Mouse (Mus musculus): ENCODE measurements around the gene Sim2. TPM values are rescaled to one million over a fixed set of nuclear protein-coding genes. Genes with fewer than 3 reads are reported as not detected.

The Sim2 gene
- total and polyA plus RNA-seq, 2 experiments from 2014 or later, result not detected

- no peak for ATAC-seq (ENCODE audit: insufficient read depth, low read depth)
Observed at GRCm38 (mm10) chr16:94094251-94095108, 9.7 kb downstream of the Sim2 start.

GRCm38 (mm10) chr16:94095109-94095822, 10.5 kb downstream of the Sim2 start:
- Histone ChIP-seq H3K4me2 (ENCODE audit: low read depth, low read length) (no peak overlapping the region), H3K9ac (replicated peaks; ENCODE audit: low read depth, low read length) (no peak overlapping the region), H3K9me3 (replicated peaks; ENCODE audit: control insufficient read depth, low read length) (no peaks in the 10 kb centered on the region), H3K36me3 (replicated peaks; ENCODE audit: control insufficient read depth, insufficient read depth, low read length) (no peaks in the 10 kb centered on the region), H3K27ac (ENCODE audit: low read depth) (no peak overlapping the region), H3K4me1 (ENCODE audit: control insufficient read depth, insufficient read depth) (no peaks in the 10 kb centered on the region), H3K4me3 (ENCODE audit: low read depth, low read length) (no peak overlapping the region), H3K27me3 (ENCODE audit: control insufficient read depth, insufficient read depth, low read length) (peaks cover 100% of the 10 kb centered on the region)
- ATAC-seq (ENCODE audit: insufficient read depth, low read depth) (no peak), DNase-seq (ENCODE audit: low spot score) (no peak)
- 3% methylated on average over 26 of the region's 26 CpGs for WGBS
- TF ChIP-seq EP300 (IDR thresholded peaks at IDR 0.05; ENCODE audit: low read depth) (no peak), CTCF (IDR thresholded peaks at IDR 0.05; ENCODE audit: low read depth) (no peak)

More at GRCm38 (mm10) chr16:94094251-94095108, 9.7 kb downstream of the Sim2 start:
- WGBS, result 2% methylated on average over 48 of the region's 48 CpGs
- TF ChIP-seq CTCF (IDR thresholded peaks at IDR 0.05; ENCODE audit: low read depth) (no peak), EP300 (IDR thresholded peaks at IDR 0.05; ENCODE audit: low read depth) (no peak)
- Histone ChIP-seq H3K9ac (replicated peaks; ENCODE audit: low read depth, low read length) (no peak overlapping the region), H3K27me3 (ENCODE audit: control insufficient read depth, insufficient read depth, low read length) (peaks cover 100% of the 10 kb centered on the region), H3K4me3 (ENCODE audit: low read depth, low read length) (no peak overlapping the region), H3K9me3 (replicated peaks; ENCODE audit: control insufficient read depth, low read length) (no peaks in the 10 kb centered on the region), H3K4me1 (ENCODE audit: control insufficient read depth, insufficient read depth) (no peaks in the 10 kb centered on the region), H3K27ac (ENCODE audit: low read depth) (no peak overlapping the region), H3K36me3 (replicated peaks; ENCODE audit: control insufficient read depth, insufficient read depth, low read length) (no peaks in the 10 kb centered on the region), H3K4me2 (ENCODE audit: low read depth, low read length) (no peak overlapping the region)
- no peak for DNase-seq (ENCODE audit: low spot score)

- Histone ChIP-seq H3K9ac (replicated peaks; ENCODE audit: low read depth, low read length) (no peak overlapping the region), H3K4me1 (ENCODE audit: control insufficient read depth, insufficient read depth) (no peaks in the 10 kb centered on the region), H3K9me3 (replicated peaks; ENCODE audit: control insufficient read depth, low read length) (no peaks in the 10 kb centered on the region), H3K27me3 (ENCODE audit: control insufficient read depth, insufficient read depth, low read length) (peaks cover 96% of the 10 kb centered on the region), H3K36me3 (replicated peaks; ENCODE audit: control insufficient read depth, insufficient read depth, low read length) (no peaks in the 10 kb centered on the region), H3K4me2 (ENCODE audit: low read depth, low read length) (no peak overlapping the region), H3K27ac (ENCODE audit: low read depth) (no peak overlapping the region), H3K4me3 (ENCODE audit: low read depth, low read length) (no peak overlapping the region)
- ATAC-seq (ENCODE audit: insufficient read depth, low read depth) (no peak), DNase-seq (ENCODE audit: low spot score) (no peak)
- 7% methylated on average over 14 of the region's 14 CpGs for WGBS
- no peak for TF ChIP-seq CTCF (IDR thresholded peaks at IDR 0.05; ENCODE audit: low read depth)
- TF ChIP-seq EP300 (IDR thresholded peaks at IDR 0.05; ENCODE audit: low read depth), result no peak
Observed at GRCm38 (mm10) chr16:94096479-94096878, 11.7 kb downstream of the Sim2 start.

GRCm38 (mm10) chr16:94097724-94098455, 13.2 kb downstream of the Sim2 start:
- no peak overlapping the region for H3K4me2 ChIP-seq (ENCODE audit: low read depth, low read length)
- H3K4me3 ChIP-seq (ENCODE audit: low read depth, low read length), result no peak overlapping the region
- DNase-seq (ENCODE audit: low spot score) (no peak), ATAC-seq (ENCODE audit: insufficient read depth, low read depth) (peak; percentile 33; the same call in 1 of the 2 replicates)
- H3K36me3 ChIP-seq (replicated peaks; ENCODE audit: control insufficient read depth, insufficient read depth, low read length), result no peaks in the 10 kb centered on the region
- TF ChIP-seq EP300 (IDR thresholded peaks at IDR 0.05; ENCODE audit: low read depth) (no peak), CTCF (IDR thresholded peaks at IDR 0.05; ENCODE audit: low read depth) (no peak)
- WGBS, result 15% methylated on average over 12 of the region's 12 CpGs
- no peak overlapping the region for H3K9ac ChIP-seq (replicated peaks; ENCODE audit: low read depth, low read length)
- H3K9me3 ChIP-seq (replicated peaks; ENCODE audit: control insufficient read depth, low read length), result no peaks in the 10 kb centered on the region
- H3K4me1 ChIP-seq (ENCODE audit: control insufficient read depth, insufficient read depth), result no peaks in the 10 kb centered on the region
- peaks cover 85% of the 10 kb centered on the region for H3K27me3 ChIP-seq (ENCODE audit: control insufficient read depth, insufficient read depth, low read length)
- no peak overlapping the region for H3K27ac ChIP-seq (ENCODE audit: low read depth)

- H3K4me3 ChIP-seq (ENCODE audit: low read depth, low read length), result no peak overlapping the region
- ATAC-seq (ENCODE audit: insufficient read depth, low read depth), result no peak
- H3K4me1 ChIP-seq (ENCODE audit: control insufficient read depth, insufficient read depth), result no peaks in the 10 kb centered on the region
- H3K36me3 ChIP-seq (replicated peaks; ENCODE audit: control insufficient read depth, insufficient read depth, low read length), result no peaks in the 10 kb centered on the region
- no peaks in the 10 kb centered on the region for H3K9me3 ChIP-seq (replicated peaks; ENCODE audit: control insufficient read depth, low read length)
- DNase-seq (ENCODE audit: low spot score), result no peak
- TF ChIP-seq EP300 (IDR thresholded peaks at IDR 0.05; ENCODE audit: low read depth), result no peak
- no peak for TF ChIP-seq CTCF (IDR thresholded peaks at IDR 0.05; ENCODE audit: low read depth)
- no peak overlapping the region for H3K9ac ChIP-seq (replicated peaks; ENCODE audit: low read depth, low read length)
- H3K27ac ChIP-seq (ENCODE audit: low read depth), result no peak overlapping the region
- no peak overlapping the region for H3K4me2 ChIP-seq (ENCODE audit: low read depth, low read length)
- peaks cover 17% of the 10 kb centered on the region for H3K27me3 ChIP-seq (ENCODE audit: control insufficient read depth, insufficient read depth, low read length)
- 77% methylated on average over 7 of the region's 7 CpGs for WGBS
Observed at GRCm38 (mm10) chr16:94113160-94113559, 28.4 kb downstream of the Sim2 start.

Data from heart, postnatal 0 days (tissue).